Mouse (Mus musculus) gonadal fat pad, adult 2 months (tissue): ENCODE measurements around the gene Btbd19. TPM values are rescaled to one million over a fixed set of nuclear protein-coding genes. Genes with fewer than 3 reads are reported as not detected.

Experiments
- DNase-seq: peaks from one replicate; pipeline ENCODE4 v3.0.0-alpha.2; 2012; ENCODE audit warnings: low read depth
- polyA plus RNA-seq: library from polyadenylated mRNA; depleted of rRNA; stranded (reverse); fragments of >200 nt; gene quantifications from 2 replicates; pipeline ENCODE4 v1.2.3, GENCODE M21; 2012; rRNA removed

Btbd19 gene
- 12.3 and 13.8 TPM in 2 replicates for polyA plus RNA-seq

- no peak for DNase-seq
Measured at GRCm38 (mm10) chr4:117125348-117125909, at the start of gene Btbd19. Gene Btbd19, minus strand, starts transcription at chr4:117125725.

DNA sequence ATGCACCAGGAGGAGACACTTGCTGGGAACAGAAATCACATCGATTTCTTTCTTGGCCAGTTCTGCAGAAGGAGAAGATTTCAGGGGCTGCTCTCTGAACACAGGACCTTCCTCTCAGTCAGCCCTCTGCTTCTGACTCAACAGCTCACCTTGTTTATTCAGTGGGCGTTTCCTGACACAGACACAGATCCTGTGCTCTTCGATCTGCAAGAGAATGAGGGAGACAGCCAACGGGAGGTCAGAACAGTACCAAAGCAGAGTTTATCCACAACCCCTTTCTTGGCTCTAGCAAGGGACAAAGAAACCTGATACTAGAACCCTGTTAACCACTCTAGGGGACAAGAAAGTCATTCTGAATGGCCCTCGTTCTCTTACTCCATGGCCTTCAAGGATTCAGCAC lies 44.4 kb upstream of the Btbd19 start:
- DNase-seq: no peak

- DNase-seq: no peak
Measured at GRCm38 (mm10) chr4:117161183-117161582, 35.7 kb upstream of the Btbd19 start.

DNA sequence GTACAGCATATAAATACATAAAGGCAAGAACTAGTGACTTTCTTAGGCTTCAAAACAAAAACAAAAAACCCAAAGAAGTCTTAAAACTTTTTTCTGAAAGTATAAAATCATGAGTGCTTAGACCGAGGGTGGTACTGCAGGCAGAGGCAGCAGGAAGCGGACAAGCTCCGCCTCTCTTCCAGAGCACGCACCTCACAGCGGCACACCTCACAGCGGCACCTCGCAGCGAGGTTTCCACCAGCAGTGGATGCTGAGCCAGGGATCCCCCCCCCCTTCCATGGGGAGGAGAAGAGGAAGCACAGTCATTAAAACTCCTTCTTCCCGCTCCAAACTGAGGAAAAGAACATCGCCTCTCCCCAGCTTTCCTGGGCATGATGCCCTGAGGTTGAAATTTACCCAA lies 34.1 kb upstream of the Btbd19 start:
- DNase-seq: no peak

DNA sequence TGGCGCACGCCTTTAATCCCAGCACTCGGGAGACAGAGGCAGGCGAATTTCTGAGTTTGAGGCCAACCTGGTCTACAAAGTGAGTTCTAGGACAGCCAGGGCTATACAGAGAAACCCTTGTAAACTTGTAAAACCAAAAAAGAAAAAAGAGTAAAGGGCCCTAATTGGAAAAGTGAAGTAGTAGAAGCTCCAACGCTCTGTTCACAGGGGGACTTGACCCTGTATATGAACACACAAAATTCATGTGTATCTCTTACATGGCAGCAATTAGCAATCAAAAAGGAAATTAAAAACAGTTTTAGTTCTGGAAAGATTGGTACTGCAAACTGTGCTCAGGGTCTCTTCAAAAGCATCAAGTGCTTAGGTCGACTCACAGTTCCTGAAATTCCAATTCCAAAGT lies 30.8 kb upstream of the Btbd19 start:
- DNase-seq: no peak

DNA sequence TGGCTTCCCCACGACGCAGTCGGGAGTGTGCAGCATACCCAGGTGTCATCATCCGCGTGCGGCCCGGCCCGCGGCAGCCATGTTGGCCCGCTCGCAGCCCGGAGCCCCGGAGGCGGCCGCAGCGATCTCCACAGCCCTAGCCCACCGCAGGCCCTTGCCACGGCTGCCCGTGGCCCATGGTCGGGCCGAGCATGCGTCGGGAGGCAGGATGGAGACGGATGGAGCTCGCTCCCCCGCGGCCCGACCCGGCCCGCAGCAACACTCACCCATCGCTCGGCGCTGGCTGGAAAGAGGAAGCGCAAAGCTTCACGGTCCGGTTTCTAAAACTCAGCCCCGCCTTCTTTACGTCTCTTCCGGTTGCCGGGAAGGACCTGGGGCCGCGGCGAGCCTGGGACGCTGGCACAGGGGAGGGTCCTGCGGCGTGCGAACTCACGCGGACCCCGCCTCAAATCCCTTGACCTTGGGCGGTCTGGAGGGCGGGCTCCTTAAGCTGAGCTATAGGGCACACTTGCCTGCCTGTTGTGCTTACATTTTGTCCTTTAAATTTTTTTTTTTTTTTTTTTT lies 30.3 kb upstream of the Btbd19 start, which contains the start of gene Rps8:
Rps8 (minus strand) TSS at position 452 of the 564 bp plus-strand sequence.
- DNase-seq: no peak

GRCm38 (mm10) chr4:117155020-117155791 lies 29.7 kb upstream of the Btbd19 start:
- DNase-seq: no peak

DNA sequence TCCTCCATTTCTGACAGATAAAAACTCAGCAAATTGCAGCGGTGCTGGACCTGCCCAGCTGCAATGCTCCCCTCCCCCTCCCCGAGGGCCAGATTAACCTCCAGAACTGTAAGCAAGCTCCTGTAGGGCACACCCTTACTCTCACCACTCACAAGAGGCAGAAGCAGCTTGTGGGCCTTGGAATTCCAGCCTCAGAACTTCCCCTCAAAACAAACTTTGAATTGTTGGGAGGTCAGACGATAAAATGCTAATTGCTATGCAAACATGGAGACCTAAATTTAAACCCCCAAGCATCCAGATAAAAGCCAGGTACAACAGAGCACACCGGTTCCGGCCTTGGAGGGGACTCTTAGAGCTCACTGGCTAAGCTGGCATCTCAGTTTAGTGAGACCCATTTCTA lies 27.2 kb upstream of the Btbd19 start:
- no peak for DNase-seq

DNA sequence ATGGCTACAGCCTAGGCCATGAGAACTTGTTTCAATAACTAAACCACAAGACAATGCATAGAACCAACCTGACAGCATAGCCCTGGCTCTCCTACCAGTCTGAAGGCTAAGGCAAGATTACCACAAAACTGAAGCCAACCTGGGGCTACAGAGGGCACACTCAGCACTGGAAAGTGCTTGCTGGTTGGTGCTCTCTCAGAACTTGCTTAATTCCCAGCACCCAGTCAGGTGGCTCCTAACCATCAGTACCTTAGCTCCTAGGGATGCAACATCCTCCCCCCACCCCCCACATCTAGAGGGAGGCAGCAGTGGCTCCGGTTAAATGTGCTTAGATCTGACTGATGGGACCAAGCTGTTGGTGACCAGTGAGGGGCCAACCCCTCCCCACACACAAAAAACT lies 25.9 kb upstream of the Btbd19 start:
- DNase-seq: no peak

GRCm38 (mm10) chr4:117150212-117150733 lies 24.7 kb upstream of the Btbd19 start:
- no peak for DNase-seq

GRCm38 (mm10) chr4:117149291-117150211 lies 24.0 kb upstream of the Btbd19 start:
- no peak for DNase-seq

DNA sequence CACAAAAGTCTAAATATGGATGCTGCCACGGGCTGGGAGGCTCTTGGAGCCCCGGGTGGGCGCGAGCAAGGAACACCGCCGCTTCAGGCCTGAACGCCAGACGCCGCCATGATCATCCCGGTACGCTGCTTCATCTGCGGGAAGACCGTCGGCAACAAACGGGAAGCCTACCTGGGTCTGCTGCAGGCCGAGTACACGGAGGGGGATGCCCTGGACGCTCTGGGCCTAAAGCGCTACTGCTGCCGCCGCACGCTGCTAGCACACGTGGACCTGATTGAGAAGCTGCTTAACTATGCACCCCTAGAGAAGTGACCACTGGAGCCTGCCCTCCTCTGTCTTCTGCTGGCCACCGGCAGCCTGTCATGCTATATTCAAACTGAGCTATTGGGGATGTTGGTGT lies 23.3 kb upstream of the Btbd19 start:
- DNase-seq: no peak

DNA sequence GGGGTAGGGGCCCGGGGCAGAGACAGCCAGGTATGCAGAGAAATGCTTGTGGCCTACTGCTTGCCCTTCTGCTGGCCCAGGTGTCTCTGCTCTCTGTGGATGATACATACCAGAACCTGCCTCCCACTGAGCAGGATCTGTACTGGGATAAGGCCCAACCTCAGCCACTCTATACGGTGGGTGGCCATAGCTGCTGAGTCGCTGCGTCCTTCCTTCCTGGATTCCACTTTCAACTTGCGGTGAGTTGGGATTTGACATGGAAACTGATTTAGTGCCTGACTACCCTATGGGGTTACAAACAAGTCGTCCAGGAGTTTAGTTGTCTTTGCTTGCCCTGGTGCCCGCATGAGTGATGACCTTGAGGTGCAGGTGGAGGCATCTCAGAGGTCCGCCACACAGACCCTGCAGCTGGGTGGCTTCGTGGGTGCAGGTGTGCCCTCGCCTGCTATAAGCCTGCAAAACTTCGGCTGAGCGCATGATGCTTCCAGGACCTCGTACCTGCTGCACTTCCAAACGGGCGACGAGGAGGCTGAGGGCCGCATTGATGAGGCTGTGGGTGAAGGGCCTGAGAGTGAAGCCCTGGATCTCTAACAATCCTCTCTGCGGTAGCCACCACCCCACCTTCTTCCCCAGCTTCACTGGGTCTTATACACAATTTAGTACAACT lies 22.7 kb upstream of the Btbd19 start:
- DNase-seq: no peak

GRCm38 (mm10) chr4:117146176-117146575 lies 20.7 kb upstream of the Btbd19 start:
- DNase-seq: no peak

GRCm38 (mm10) chr4:117145248-117145647 lies 19.7 kb upstream of the Btbd19 start:
- no peak for DNase-seq

GRCm38 (mm10) chr4:117143023-117143422 lies 17.5 kb upstream of the Btbd19 start:
- DNase-seq: no peak

- DNase-seq: no peak
Measured at GRCm38 (mm10) chr4:117140613-117141012, 15.1 kb upstream of the Btbd19 start.

DNA sequence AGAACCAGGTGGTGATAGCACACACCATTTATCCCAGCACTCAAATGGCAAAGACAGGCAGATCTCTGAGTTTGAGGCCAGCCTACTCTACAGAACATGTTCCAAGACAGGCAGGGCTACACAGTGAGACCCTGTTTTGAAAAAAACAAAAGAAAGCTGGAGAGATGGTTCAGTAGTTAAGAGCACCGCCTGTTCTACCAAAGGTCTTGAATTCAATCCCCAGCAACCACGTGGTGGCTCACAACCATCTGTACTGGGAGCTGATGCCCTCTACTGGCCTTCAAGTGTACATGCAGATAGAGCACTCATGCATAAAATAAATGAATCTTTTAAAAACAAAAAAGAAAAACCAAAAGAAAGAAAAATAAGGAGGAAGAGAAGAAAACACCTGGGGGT lies 13.7 kb upstream of the Btbd19 start:
- no peak for DNase-seq

GRCm38 (mm10) chr4:117138295-117139216 lies 13.0 kb upstream of the Btbd19 start:
- DNase-seq: no peak

GRCm38 (mm10) chr4:117136034-117136433 lies 10.5 kb upstream of the Btbd19 start:
- DNase-seq: no peak
